Mouse (Mus musculus) forebrain, embryonic 13.5 days (tissue): Measurements from ENCODE around the gene Slc22a4. TPM values are rescaled to one million over a fixed set of nuclear protein-coding genes. Genes with fewer than 3 reads are reported as not detected.

Source experiments
- ATAC-seq: fragments of 200-750 bp; cut with Nextera tagmentation; 2 replicates; pipeline ENCODE4 v1.8.0; 2017
- H3K27ac ChIP-seq: fragments of 300-500 bp; sonication (generic); 2 replicates; pipeline ENCODE4 v1.5.1; 2015; ENCODE audit warnings: inconsistent platforms, mild to moderate bottlenecking, moderate library complexity
- H3K27me3 ChIP-seq: fragments of 300-500 bp; sonication (generic); 2 replicates; pipeline ENCODE4 v1.6.1; 2015; ENCODE audit warnings: mild to moderate bottlenecking, inconsistent platforms
- H3K36me3 ChIP-seq: fragments of 300-500 bp; sonication (generic); 2 replicates; pipeline ENCODE4 v1.6.1; 2015; ENCODE audit warnings: mild to moderate bottlenecking, inconsistent platforms; ENCODE audit not compliant: poor library complexity, severe bottlenecking
- H3K4me1 ChIP-seq: fragments of 300-500 bp; sonication (generic); 2 replicates; pipeline ENCODE4 v1.6.1; 2015; ENCODE audit warnings: inconsistent platforms
- H3K4me2 ChIP-seq: fragments of 300-500 bp; sonication (generic); 2 replicates; pipeline ENCODE4 v1.6.1; 2015; ENCODE audit warnings: inconsistent platforms, mild to moderate bottlenecking, moderate library complexity
- H3K4me3 ChIP-seq: fragments of 300-500 bp; sonication (generic); 2 replicates; pipeline ENCODE4 v1.5.1; 2015; ENCODE audit warnings: mild to moderate bottlenecking, inconsistent platforms
- H3K9ac ChIP-seq: fragments of 300-500 bp; sonication (generic); 2 replicates; pipeline ENCODE4 v1.6.1; 2015; ENCODE audit warnings: mild to moderate bottlenecking, inconsistent platforms
- H3K9me3 ChIP-seq: fragments of 300-500 bp; sonication (generic); replicated peaks from 2 replicates; pipeline ENCODE4 v1.6.1; 2016; ENCODE audit warnings: inconsistent platforms
- WGBS: fragments of 180-500 bp; shearing (Covaris S2); methylation state at CpG from one replicate; pipeline ENCODE4 v1.1.7; 2015; 5-methylcytosine and 5-hydroxymethylcytosine counted together
- polyA plus RNA-seq: library from polyadenylated mRNA; unstranded; fragments of >200 nt; fragmentation: Nextera tagmentation; extraction: Ambion mirVana; gene quantifications from 2 replicates; pipeline ENCODE4 v1.2.1, GENCODE M21; 2015

Gene Slc22a4
- polyA plus RNA-seq, 1 experiment from 2014 or later, result 0.21 TPM

GRCm38 (mm10) chr11:54065106-54065914 is 37.4 kb upstream of the Slc22a4 start:
- Histone ChIP-seq H3K4me1 (peaks cover 40% of the 10 kb centered on the region), H3K27ac (no peak overlapping the region), H3K9me3 (no peaks in the 10 kb centered on the region), H3K9ac (no peak overlapping the region), H3K4me3 (no peak overlapping the region), H3K36me3 (no peaks in the 10 kb centered on the region), H3K27me3 (peaks cover 3% of the 10 kb centered on the region; the same call in 1 of the 2 replicates), H3K4me2 (no peak overlapping the region)
- WGBS, result 92% methylated on average over 12 of the region's 12 CpGs
- ATAC-seq, result no peak

DNA sequence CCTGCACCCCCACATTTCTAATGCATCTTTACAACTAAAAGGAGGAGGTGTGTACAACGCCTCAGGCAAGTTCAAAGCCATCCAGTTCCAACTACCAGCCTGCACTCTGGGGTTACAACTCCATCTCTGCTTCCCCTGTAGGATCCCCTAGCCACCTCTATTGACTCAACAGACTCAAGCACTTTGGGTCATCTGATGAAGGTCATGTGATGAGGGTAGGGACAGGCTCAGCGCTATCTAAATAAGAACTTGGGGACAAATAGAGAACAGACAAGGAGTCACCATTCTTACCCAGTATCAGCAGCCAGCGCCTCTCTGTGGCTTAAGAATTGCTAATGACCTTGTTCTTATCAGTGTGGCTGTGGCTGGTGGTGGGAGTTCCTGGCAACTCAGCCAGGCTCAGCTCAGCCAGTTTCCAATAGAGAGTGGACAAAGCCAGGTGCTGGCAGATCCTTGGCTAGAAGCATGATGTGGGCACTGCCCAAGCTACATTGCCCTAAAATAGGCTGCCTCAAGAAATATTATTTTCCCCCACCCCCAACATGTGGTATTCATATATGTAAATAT is 36.6 kb upstream of the Slc22a4 start:
- 74% methylated on average over 3 of the region's 3 CpGs for WGBS
- Histone ChIP-seq H3K9ac (no peak overlapping the region), H3K4me2 (no peak overlapping the region), H3K27ac (no peak overlapping the region), H3K9me3 (no peaks in the 10 kb centered on the region), H3K4me1 (peaks cover 40% of the 10 kb centered on the region), H3K36me3 (no peaks in the 10 kb centered on the region), H3K27me3 (peaks cover 3% of the 10 kb centered on the region; the same call in 1 of the 2 replicates), H3K4me3 (no peak overlapping the region)
- ATAC-seq, result no peak

DNA sequence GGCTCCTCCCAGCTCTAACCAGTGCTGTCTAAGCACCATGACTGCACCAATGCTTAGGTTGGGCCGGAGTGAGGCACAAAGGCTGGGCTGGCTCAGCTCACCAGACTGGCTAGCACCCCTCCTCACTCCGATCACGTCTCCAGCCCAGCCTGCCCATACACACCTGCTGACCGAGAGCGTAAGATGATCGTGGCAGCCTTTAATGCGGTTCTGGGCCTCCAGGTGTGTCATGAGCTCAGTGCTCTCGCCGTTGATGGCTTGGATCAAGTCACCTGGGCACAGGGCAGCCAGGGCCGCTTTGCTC is 35.5 kb upstream of the Slc22a4 start:
- H3K9me3 ChIP-seq, result no peaks in the 10 kb centered on the region
- WGBS, result 92% methylated on average over 10 of the region's 10 CpGs

GRCm38 (mm10) chr11:54062753-54063471 is 35.0 kb upstream of the Slc22a4 start:
- Histone ChIP-seq H3K27ac (peak overlapping the region; percentile 68), H3K4me2 (no peak overlapping the region), H3K36me3 (no peaks in the 10 kb centered on the region), H3K9ac (no peak overlapping the region), H3K4me1 (peaks cover 47% of the 10 kb centered on the region), H3K27me3 (no peaks in the 10 kb centered on the region; the same call in 1 of the 2 replicates), H3K9me3 (no peaks in the 10 kb centered on the region), H3K4me3 (no peak overlapping the region)
- ATAC-seq, result no peak
- 69% methylated on average over 9 of the region's 9 CpGs for WGBS

More for the DNA sequence above, 35.5 kb upstream of the Slc22a4 start:
- Histone ChIP-seq H3K9ac (no peak overlapping the region), H3K4me1 (peaks cover 47% of the 10 kb centered on the region), H3K27ac (no peak overlapping the region), H3K4me3 (no peak overlapping the region), H3K4me2 (no peak overlapping the region), H3K36me3 (no peaks in the 10 kb centered on the region), H3K27me3 (peaks cover 3% of the 10 kb centered on the region; the same call in 1 of the 2 replicates)
- ATAC-seq, result no peak

- no peaks in the 10 kb centered on the region; the same call in 1 of the 2 replicates for H3K27me3 ChIP-seq
- H3K4me3 ChIP-seq, result no peak overlapping the region
- H3K4me2 ChIP-seq, result no peak overlapping the region
- H3K4me1 ChIP-seq, result peaks cover 47% of the 10 kb centered on the region
- no peak overlapping the region for H3K9ac ChIP-seq
- peak overlapping the region; percentile 68 for H3K27ac ChIP-seq
- 53% methylated on average over 12 of the region's 12 CpGs for WGBS
- ATAC-seq, result no peak
- no peaks in the 10 kb centered on the region for H3K36me3 ChIP-seq
- H3K9me3 ChIP-seq, result no peaks in the 10 kb centered on the region
Observed at GRCm38 (mm10) chr11:54062086-54062752, 34.3 kb upstream of the Slc22a4 start.

DNA sequence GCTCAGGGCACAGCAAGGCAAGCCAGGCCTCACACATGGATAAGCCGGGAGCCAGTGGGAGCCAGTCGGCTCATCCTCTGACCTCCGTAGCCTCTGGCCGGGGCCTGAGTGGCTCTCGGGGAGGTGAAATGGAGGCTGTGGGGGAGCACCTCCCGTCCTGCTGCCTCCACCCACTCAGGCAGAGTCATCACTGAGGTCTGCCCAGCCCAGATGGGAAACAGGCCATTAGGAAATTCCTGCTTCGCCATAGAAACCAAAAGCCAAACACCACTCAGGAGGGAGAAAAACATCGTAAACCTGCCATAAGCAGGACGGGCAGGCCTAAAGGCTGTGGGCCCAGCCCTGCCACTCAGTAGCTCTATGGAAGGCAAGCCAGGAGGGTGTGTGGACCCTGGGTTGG is 32.4 kb upstream of the Slc22a4 start:
- WGBS, result 52% methylated on average over 9 of the region's 9 CpGs
- Histone ChIP-seq H3K36me3 (no peaks in the 10 kb centered on the region), H3K4me1 (peaks cover 40% of the 10 kb centered on the region), H3K9me3 (no peaks in the 10 kb centered on the region), H3K9ac (no peak overlapping the region), H3K27me3 (no peaks in the 10 kb centered on the region), H3K27ac (no peak overlapping the region), H3K4me2 (no peak overlapping the region), H3K4me3 (no peak overlapping the region)
- ATAC-seq, result no peak

GRCm38 (mm10) chr11:54059526-54059925 is 31.6 kb upstream of the Slc22a4 start:
- H3K9ac ChIP-seq, result no peak overlapping the region
- no peaks in the 10 kb centered on the region for H3K27me3 ChIP-seq
- H3K9me3 ChIP-seq, result no peaks in the 10 kb centered on the region
- H3K4me3 ChIP-seq, result no peak overlapping the region
- H3K4me1 ChIP-seq, result peaks cover 40% of the 10 kb centered on the region
- ATAC-seq, result no peak
- WGBS, result 65% methylated on average over 1 of the region's 1 CpGs
- no peaks in the 10 kb centered on the region for H3K36me3 ChIP-seq
- H3K27ac ChIP-seq, result peak overlapping the region; percentile 87
- no peak overlapping the region for H3K4me2 ChIP-seq

DNA sequence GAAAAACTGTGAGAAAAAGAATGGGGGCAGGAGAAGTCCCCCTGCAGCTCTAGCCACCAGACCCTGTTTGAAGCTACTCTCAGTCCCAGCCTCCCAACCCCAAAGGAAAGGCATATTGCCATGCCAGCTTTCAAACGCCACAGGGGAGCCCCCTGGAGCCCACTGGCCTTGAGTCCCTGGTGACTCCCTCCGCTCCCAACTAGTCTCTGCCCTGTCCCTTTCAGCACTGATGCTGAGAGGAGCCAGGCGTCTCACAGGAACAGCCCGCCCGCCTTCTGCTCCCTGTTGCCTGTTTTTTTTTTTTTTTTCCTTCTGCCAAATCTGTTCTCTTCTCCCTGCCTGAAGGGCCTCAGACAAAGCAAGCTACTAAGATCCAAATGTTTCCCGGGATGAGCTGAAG is 30.8 kb upstream of the Slc22a4 start:
- WGBS, result 4% methylated on average over 5 of the region's 6 CpGs
- peaks cover 40% of the 10 kb centered on the region for H3K4me1 ChIP-seq

DNA sequence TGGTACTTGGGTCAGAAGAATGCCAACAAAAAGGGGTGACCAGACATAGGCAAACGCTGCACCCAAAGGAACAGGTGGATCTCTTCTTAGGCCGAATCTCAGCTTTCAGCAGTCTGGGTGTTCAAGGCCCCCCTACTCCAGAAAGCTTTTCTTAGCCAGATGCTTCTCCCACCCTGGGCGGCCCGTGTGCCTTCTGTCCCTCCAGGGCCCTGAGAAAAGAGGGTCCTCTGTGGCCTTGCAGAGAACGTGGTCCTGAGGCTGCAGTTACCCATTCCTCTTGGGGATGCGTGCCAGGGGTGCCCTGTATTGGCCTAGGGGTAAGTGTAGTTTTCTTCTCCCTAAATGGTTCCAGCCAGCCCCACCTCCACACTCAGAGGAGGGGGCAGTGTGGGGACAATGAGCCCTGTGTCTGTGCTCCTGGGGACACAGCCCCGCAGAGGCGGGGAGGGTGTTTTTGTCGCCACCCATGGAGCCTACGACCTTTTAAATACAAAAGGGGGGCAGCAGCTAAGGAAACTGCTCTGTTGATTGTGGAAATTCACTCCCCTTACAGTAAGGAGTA is 30.2 kb upstream of the Slc22a4 start:
- Histone ChIP-seq H3K27me3 (no peaks in the 10 kb centered on the region), H3K4me2 (peak overlapping the region; percentile 26), H3K9ac (peak overlapping the region; percentile 26), H3K4me3 (no peak overlapping the region), H3K36me3 (no peaks in the 10 kb centered on the region), H3K27ac (peak overlapping the region; percentile 87), H3K9me3 (no peaks in the 10 kb centered on the region), H3K4me1 (peaks cover 38% of the 10 kb centered on the region)
- WGBS, result 28% methylated on average over 10 of the region's 10 CpGs
- ATAC-seq, result peak; percentile 79

More for the DNA sequence above, 30.8 kb upstream of the Slc22a4 start:
- Histone ChIP-seq H3K27me3 (no peaks in the 10 kb centered on the region), H3K4me3 (no peak overlapping the region), H3K9ac (peak overlapping the region; percentile 26; the same call in 1 of the 2 replicates), H3K4me2 (peak overlapping the region; percentile 26), H3K36me3 (no peaks in the 10 kb centered on the region), H3K9me3 (no peaks in the 10 kb centered on the region), H3K27ac (peak overlapping the region; percentile 87)
- peak; percentile 72 for ATAC-seq

- 28% methylated on average over 2 of the region's 2 CpGs for WGBS
- Histone ChIP-seq H3K9me3 (no peaks in the 10 kb centered on the region), H3K36me3 (no peaks in the 10 kb centered on the region), H3K27me3 (no peaks in the 10 kb centered on the region), H3K27ac (peak overlapping the region; percentile 87), H3K4me1 (peaks cover 31% of the 10 kb centered on the region), H3K4me3 (no peak overlapping the region), H3K9ac (peak overlapping the region; percentile 40; the same call in 1 of the 2 replicates), H3K4me2 (no peak overlapping the region)
- no peak for ATAC-seq
Observed at GRCm38 (mm10) chr11:54057428-54057827, 29.5 kb upstream of the Slc22a4 start.

DNA sequence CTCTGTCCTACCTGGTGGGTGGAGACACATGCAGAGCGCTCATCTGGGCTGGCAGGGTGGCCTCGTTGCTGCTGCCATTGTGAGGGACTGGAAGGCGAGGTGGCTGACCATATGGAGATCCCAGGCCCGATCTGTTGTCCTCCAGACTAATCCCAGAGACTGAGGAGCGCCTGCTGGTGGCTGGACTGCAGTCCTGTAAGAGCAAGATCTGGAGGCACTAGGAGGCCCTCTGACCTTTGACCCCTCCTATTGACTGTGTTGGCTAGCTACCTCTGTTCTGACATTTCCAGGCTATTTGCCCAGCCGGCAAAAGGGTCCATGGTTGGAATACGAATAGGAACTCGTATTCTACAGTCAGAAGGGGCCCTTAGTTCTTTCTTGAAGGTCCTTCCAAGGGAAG is 28.2 kb upstream of the Slc22a4 start:
- Histone ChIP-seq H3K4me3 (no peak overlapping the region), H3K27ac (no peak overlapping the region), H3K4me1 (peaks cover 24% of the 10 kb centered on the region), H3K9me3 (no peaks in the 10 kb centered on the region), H3K27me3 (no peaks in the 10 kb centered on the region), H3K4me2 (no peak overlapping the region), H3K36me3 (no peaks in the 10 kb centered on the region), H3K9ac (no peak overlapping the region)
- no peak for ATAC-seq
- 38% methylated on average over 8 of the region's 8 CpGs for WGBS
